Mouse (Mus musculus): ENCODE results near the gene Lrrc4b. TPM values are rescaled to one million over a fixed set of nuclear protein-coding genes. Genes with fewer than 3 reads are reported as not detected.
A peak's percentile ranks its signal among the peaks of the same experiment; 100 is the strongest.

The Lrrc4b gene
- polyA plus RNA-seq, 1 experiment from 2014 or later: 1.8 TPM

GRCm38 (mm10) chr7:44446070-44446855, 17.4 kb downstream of the Lrrc4b start:
- ATAC-seq (replicated peaks; ENCODE audit: insufficient number of reproducible peaks, insufficient read depth, low FRiP score, low read depth): no peak
- 30% methylated on average over 12 of the region's 12 CpGs for WGBS
- Histone ChIP-seq H3K36me3 (0 out of 2 replicates have a peak, but pooled peaks cover 3% of the 10 kb centered on the region), H3K27ac (peak overlapping the region; percentile 19; the same call in 1 of the 2 replicates), H3K27me3 (peaks cover 49% of the 10 kb centered on the region), H3K4me1 (replicated peaks) (peaks cover 49% of the 10 kb centered on the region), H3K4me2 (no peak overlapping the region), H3K9me3 (replicated peaks) (no peaks in the 10 kb centered on the region), H3K4me3 (no peak overlapping the region), H3K9ac (no peak overlapping the region)

- ATAC-seq (replicated peaks; ENCODE audit: insufficient number of reproducible peaks, insufficient read depth, low FRiP score, low read depth): peak; percentile 38; the same call in 1 of the 2 replicates
- 21% methylated on average over 3 of the region's 3 CpGs for WGBS
Observed at GRCm38 (mm10) chr7:44453256-44453655, 24.4 kb downstream of the Lrrc4b start.

GRCm38 (mm10) chr7:44456302-44456701, 27.5 kb downstream of the Lrrc4b start:
- ATAC-seq (replicated peaks; ENCODE audit: insufficient number of reproducible peaks, insufficient read depth, low FRiP score, low read depth): no peak

More at GRCm38 (mm10) chr7:44453256-44453655, 24.4 kb downstream of the Lrrc4b start:
- no peaks in the 10 kb centered on the region for H3K36me3 ChIP-seq
- H3K27ac ChIP-seq: no peak overlapping the region; the same call in 1 of the 2 replicates
- no peaks in the 10 kb centered on the region for H3K9me3 ChIP-seq (replicated peaks)
- H3K4me2 ChIP-seq: no peak overlapping the region
- no peak overlapping the region for H3K4me3 ChIP-seq
- no peaks in the 10 kb centered on the region for H3K27me3 ChIP-seq
- H3K4me1 ChIP-seq (replicated peaks): peaks cover 6% of the 10 kb centered on the region
- peak overlapping the region; percentile 31; the same call in 1 of the 2 replicates for H3K9ac ChIP-seq

GRCm38 (mm10) chr7:44460067-44460466, 31.2 kb downstream of the Lrrc4b start:
- Histone ChIP-seq H3K4me3 (no peak overlapping the region), H3K4me2 (no peak overlapping the region), H3K9ac (no peak overlapping the region), H3K36me3 (peaks cover 9% of the 10 kb centered on the region; the same call in 1 of the 2 replicates), H3K4me1 (replicated peaks) (peaks cover 15% of the 10 kb centered on the region), H3K9me3 (replicated peaks) (no peaks in the 10 kb centered on the region; the same call in 1 of the 2 replicates), H3K27ac (no peak overlapping the region), H3K27me3 (peaks cover 47% of the 10 kb centered on the region)
- 71% methylated on average over 6 of the region's 6 CpGs for WGBS
- no peak for ATAC-seq (replicated peaks; ENCODE audit: insufficient number of reproducible peaks, insufficient read depth, low FRiP score, low read depth)

More at GRCm38 (mm10) chr7:44456302-44456701, 27.5 kb downstream of the Lrrc4b start:
- H3K9ac ChIP-seq: no peak overlapping the region
- no peak overlapping the region for H3K27ac ChIP-seq
- no peaks in the 10 kb centered on the region; the same call in 1 of the 2 replicates for H3K9me3 ChIP-seq (replicated peaks)
- peaks cover 2% of the 10 kb centered on the region; the same call in 1 of the 2 replicates for H3K36me3 ChIP-seq
- H3K4me3 ChIP-seq: no peak overlapping the region
- peaks cover 6% of the 10 kb centered on the region for H3K4me1 ChIP-seq (replicated peaks)
- H3K4me2 ChIP-seq: no peak overlapping the region
- 86% methylated on average over 1 of the region's 1 CpGs for WGBS
- H3K27me3 ChIP-seq: peaks cover 22% of the 10 kb centered on the region

GRCm38 (mm10) chr7:44460767-44461502, 32.1 kb downstream of the Lrrc4b start:
- peaks cover 47% of the 10 kb centered on the region for H3K27me3 ChIP-seq
- peaks cover 15% of the 10 kb centered on the region for H3K4me1 ChIP-seq (replicated peaks)
- H3K9ac ChIP-seq: no peak overlapping the region
- no peak overlapping the region for H3K27ac ChIP-seq
- no peaks in the 10 kb centered on the region; the same call in 1 of the 2 replicates for H3K9me3 ChIP-seq (replicated peaks)
- no peak for ATAC-seq (replicated peaks; ENCODE audit: insufficient number of reproducible peaks, insufficient read depth, low FRiP score, low read depth)
- WGBS: 80% methylated on average over 31 of the region's 31 CpGs
- H3K4me2 ChIP-seq: no peak overlapping the region
- peaks cover 9% of the 10 kb centered on the region; the same call in 1 of the 2 replicates for H3K36me3 ChIP-seq
- no peak overlapping the region for H3K4me3 ChIP-seq

GRCm38 (mm10) chr7:44461503-44462217, 32.8 kb downstream of the Lrrc4b start:
- Histone ChIP-seq H3K9ac (no peak overlapping the region), H3K4me1 (replicated peaks) (peaks cover 15% of the 10 kb centered on the region), H3K36me3 (peaks cover 9% of the 10 kb centered on the region; the same call in 1 of the 2 replicates), H3K4me2 (no peak overlapping the region), H3K27ac (no peak overlapping the region), H3K9me3 (replicated peaks) (no peaks in the 10 kb centered on the region; the same call in 1 of the 2 replicates), H3K4me3 (no peak overlapping the region), H3K27me3 (peaks cover 47% of the 10 kb centered on the region)
- WGBS: 62% methylated on average over 57 of the region's 57 CpGs
- no peak for ATAC-seq (replicated peaks; ENCODE audit: insufficient number of reproducible peaks, insufficient read depth, low FRiP score, low read depth)

- peak overlapping the region; percentile 32 for H3K4me3 ChIP-seq
- H3K36me3 ChIP-seq: peaks cover 9% of the 10 kb centered on the region; the same call in 1 of the 2 replicates
- H3K4me1 ChIP-seq (replicated peaks): peaks cover 22% of the 10 kb centered on the region
- no peak for ATAC-seq (replicated peaks; ENCODE audit: insufficient number of reproducible peaks, insufficient read depth, low FRiP score, low read depth)
- H3K9ac ChIP-seq: 0 out of 2 replicates have a peak overlapping the region, but pooled peaks have one; percentile 43
- no peaks in the 10 kb centered on the region; the same call in 1 of the 2 replicates for H3K9me3 ChIP-seq (replicated peaks)
- peaks cover 47% of the 10 kb centered on the region for H3K27me3 ChIP-seq
- 24% methylated on average over 77 of the region's 77 CpGs for WGBS
- H3K4me2 ChIP-seq: peak overlapping the region; percentile 55
- no peak overlapping the region for H3K27ac ChIP-seq
Observed at GRCm38 (mm10) chr7:44462218-44463055, 33.6 kb downstream of the Lrrc4b start.

- Histone ChIP-seq H3K9ac (no peak overlapping the region), H3K36me3 (peaks cover 9% of the 10 kb centered on the region; the same call in 1 of the 2 replicates), H3K4me3 (peak overlapping the region; percentile 32; the same call in 1 of the 2 replicates), H3K27me3 (peaks cover 47% of the 10 kb centered on the region), H3K27ac (no peak overlapping the region), H3K9me3 (replicated peaks) (no peaks in the 10 kb centered on the region; the same call in 1 of the 2 replicates), H3K4me2 (peak overlapping the region; percentile 55; the same call in 1 of the 2 replicates), H3K4me1 (replicated peaks) (peaks cover 24% of the 10 kb centered on the region)
- WGBS: 31% methylated on average over 8 of the region's 8 CpGs
- no peak for ATAC-seq (replicated peaks; ENCODE audit: insufficient number of reproducible peaks, insufficient read depth, low FRiP score, low read depth)
Observed at GRCm38 (mm10) chr7:44463056-44463425, 34.2 kb downstream of the Lrrc4b start.

- no peak for ATAC-seq (replicated peaks; ENCODE audit: insufficient number of reproducible peaks, insufficient read depth, low FRiP score, low read depth)
- peaks cover 47% of the 10 kb centered on the region for H3K27me3 ChIP-seq
Observed at GRCm38 (mm10) chr7:44463556-44464225, 34.9 kb downstream of the Lrrc4b start.

More at GRCm38 (mm10) chr7:44463556-44464225, 34.9 kb downstream of the Lrrc4b start:
- no peak overlapping the region for H3K9ac ChIP-seq
- H3K36me3 ChIP-seq: peaks cover 9% of the 10 kb centered on the region; the same call in 1 of the 2 replicates
- WGBS: 82% methylated on average over 10 of the region's 10 CpGs
- H3K4me1 ChIP-seq (replicated peaks): peaks cover 29% of the 10 kb centered on the region
- no peak overlapping the region for H3K27ac ChIP-seq
- no peak overlapping the region for H3K4me3 ChIP-seq
- no peak overlapping the region for H3K4me2 ChIP-seq
- no peaks in the 10 kb centered on the region; the same call in 1 of the 2 replicates for H3K9me3 ChIP-seq (replicated peaks)
